Mouse (Mus musculus) embryonic facial prominence, embryonic 13.5 days (tissue): ENCODE data around the gene Nmnat1. TPM values are rescaled to one million over a fixed set of nuclear protein-coding genes. Genes with fewer than 3 reads are reported as not detected.
"Not testable (repeated sequence)": the region's sequence is repeated elsewhere in the genome, so short reads cannot be mapped to it uniquely, and the experiment has no call there.

Experiments used
- ATAC-seq: fragments of 200-750 bp; cut with Nextera tagmentation; 2 replicates; pipeline ENCODE4 v1.8.0; 2017; ENCODE audit warnings: low read depth; ENCODE audit not compliant: insufficient number of reproducible peaks, insufficient read depth, low FRiP score, low TSS enrichment
- H3K27ac ChIP-seq: fragments of 300-500 bp; sonication (generic); 2 replicates; pipeline ENCODE4 v1.5.1; 2015; ENCODE audit warnings: moderate library complexity, mild to moderate bottlenecking, inconsistent platforms
- H3K27me3 ChIP-seq: fragments of 300-500 bp; sonication (generic); 2 replicates; pipeline ENCODE4 v1.6.1; 2015; ENCODE audit warnings: mild to moderate bottlenecking, inconsistent platforms
- H3K36me3 ChIP-seq: fragments of 300-500 bp; sonication (generic); 2 replicates; pipeline ENCODE4 v1.6.1; 2015; ENCODE audit warnings: mild to moderate bottlenecking, inconsistent platforms
- H3K4me1 ChIP-seq: fragments of 300-500 bp; sonication (generic); 2 replicates; pipeline ENCODE4 v1.6.1; 2015; ENCODE audit warnings: inconsistent platforms
- H3K4me2 ChIP-seq: fragments of 300-500 bp; sonication (generic); 2 replicates; pipeline ENCODE4 v1.6.1; 2015; ENCODE audit warnings: moderate library complexity, mild to moderate bottlenecking, inconsistent platforms
- H3K4me3 ChIP-seq: fragments of 300-500 bp; sonication (generic); 2 replicates; pipeline ENCODE4 v1.5.1; 2015; ENCODE audit warnings: mild to moderate bottlenecking, inconsistent platforms
- H3K9ac ChIP-seq: fragments of 300-500 bp; sonication (generic); 2 replicates; pipeline ENCODE4 v1.6.1; 2015; ENCODE audit warnings: mild to moderate bottlenecking, inconsistent platforms
- H3K9me3 ChIP-seq: fragments of 300-500 bp; sonication (generic); 2 replicates; pipeline ENCODE4 v1.6.1; 2016; ENCODE audit warnings: inconsistent platforms
- WGBS: fragments of 180-500 bp; shearing (Covaris S2); methylation state at CpG from one replicate; pipeline ENCODE4 v1.1.7; 2015; ENCODE audit warnings: mixed read lengths; 5-methylcytosine and 5-hydroxymethylcytosine counted together
- polyA plus RNA-seq: library from polyadenylated mRNA; unstranded; fragments of >200 nt; fragmentation: Nextera tagmentation; extraction: Ambion mirVana; gene quantifications from 2 replicates; pipeline ENCODE4 v1.2.1, GENCODE M21; 2015

The Nmnat1 gene
- polyA plus RNA-seq, 1 experiment from 2014 or later: 10.2 TPM

- Histone ChIP-seq H3K27ac (peak overlapping the region; percentile 51; the same call in 1 of the 2 replicates), H3K4me2 (0 out of 2 replicates have a peak overlapping the region, but pooled peaks have one; percentile 9), H3K4me1 (peaks cover 24% of the 10 kb centered on the region), H3K9ac (0 out of 2 replicates have a peak overlapping the region, but pooled peaks have one; percentile 44), H3K36me3 (no peaks in the 10 kb centered on the region), H3K27me3 (no peaks in the 10 kb centered on the region), H3K4me3 (no peak overlapping the region), H3K9me3 (no peaks in the 10 kb centered on the region)
- WGBS: 35% methylated on average over 8 of the region's 8 CpGs
- ATAC-seq: no peak
Measured at GRCm38 (mm10) chr4:149440576-149440975, 44.4 kb downstream of the Nmnat1 start.

- ATAC-seq, H3K4me2 ChIP-seq, H3K4me3 ChIP-seq, H3K27ac ChIP-seq, H3K27me3 ChIP-seq, H3K9me3 ChIP-seq, H3K4me1 ChIP-seq, H3K9ac ChIP-seq, H3K36me3 ChIP-seq: not testable (repeated sequence)
- WGBS: 69% methylated on average over 1 of the region's 1 CpGs
Measured at GRCm38 (mm10) chr4:149431887-149432286, 53.1 kb downstream of the Nmnat1 start.

GRCm38 (mm10) chr4:149429592-149429991 lies 55.4 kb downstream of the Nmnat1 start:
- ATAC-seq: no peak
- Histone ChIP-seq H3K9ac (no peak overlapping the region), H3K9me3 (no peaks in the 10 kb centered on the region), H3K4me1 (peaks cover 3% of the 10 kb centered on the region; the same call in 1 of the 2 replicates), H3K4me2 (no peak overlapping the region), H3K27me3 (no peaks in the 10 kb centered on the region), H3K4me3 (no peak overlapping the region), H3K36me3 (no peaks in the 10 kb centered on the region), H3K27ac (no peak overlapping the region)
- 84% methylated on average over 5 of the region's 5 CpGs for WGBS

- Histone ChIP-seq H3K4me1 (peaks cover 14% of the 10 kb centered on the region), H3K4me2 (peak within 1 kb of the TSS; percentile 81), H3K9ac (peak within 1 kb of the TSS; percentile 95), H3K36me3 (0 out of 2 replicates have a peak, but pooled peaks cover 4% of the 10 kb centered on the region), H3K27me3 (no peaks in the 10 kb centered on the region), H3K9me3 (no peaks in the 10 kb centered on the region), H3K27ac (peak within 1 kb of the TSS; percentile 99), H3K4me3 (peak within 1 kb of the TSS; percentile 94)
- ATAC-seq: peak; percentile 90
- under 1% methylated on average over 45 of the region's 50 CpGs for WGBS
Measured at GRCm38 (mm10) chr4:149426325-149427199, 58.4 kb downstream of the Nmnat1 start, which contains the start of gene Ube4b. Gene Ube4b (minus strand): TSS chr4:149426749.

- no peaks in the 10 kb centered on the region for H3K27me3 ChIP-seq
- peak overlapping the region; percentile 94 for H3K4me3 ChIP-seq
- peak; percentile 66 for ATAC-seq
- H3K4me1 ChIP-seq: peaks cover 18% of the 10 kb centered on the region
- H3K9me3 ChIP-seq: no peaks in the 10 kb centered on the region
- peak overlapping the region; percentile 99 for H3K27ac ChIP-seq
- under 1% methylated on average over 35 of the region's 35 CpGs for WGBS
- peak overlapping the region; percentile 95 for H3K9ac ChIP-seq
- H3K4me2 ChIP-seq: peak overlapping the region; percentile 81
- 0 out of 2 replicates have a peak, but pooled peaks cover 4% of the 10 kb centered on the region for H3K36me3 ChIP-seq
Measured at GRCm38 (mm10) chr4:149425801-149426292, 59.2 kb downstream of the Nmnat1 start.

GRCm38 (mm10) chr4:149424755-149425154 lies 60.2 kb downstream of the Nmnat1 start:
- H3K4me2 ChIP-seq: peak overlapping the region; percentile 81
- under 1% methylated on average over 9 of the region's 9 CpGs for WGBS
- ATAC-seq: no peak
- peaks cover 18% of the 10 kb centered on the region for H3K4me1 ChIP-seq
- H3K9ac ChIP-seq: peak overlapping the region; percentile 62
- H3K9me3 ChIP-seq: no peaks in the 10 kb centered on the region
- H3K4me3 ChIP-seq: peak overlapping the region; percentile 94
- 0 out of 2 replicates have a peak, but pooled peaks cover 4% of the 10 kb centered on the region for H3K36me3 ChIP-seq
- H3K27ac ChIP-seq: 0 out of 2 replicates have a peak overlapping the region, but pooled peaks have one; percentile 51
- H3K27me3 ChIP-seq: no peaks in the 10 kb centered on the region

GRCm38 (mm10) chr4:149417854-149418365 lies 67.1 kb downstream of the Nmnat1 start:
- Histone ChIP-seq H3K9me3 (no peaks in the 10 kb centered on the region), H3K27ac (peak overlapping the region; percentile 33; the same call in 1 of the 2 replicates), H3K4me1 (peaks cover 50% of the 10 kb centered on the region), H3K27me3 (no peaks in the 10 kb centered on the region), H3K4me3 (no peak overlapping the region), H3K9ac (no peak overlapping the region), H3K36me3 (0 out of 2 replicates have a peak, but pooled peaks cover 10% of the 10 kb centered on the region), H3K4me2 (no peak overlapping the region)
- ATAC-seq: no peak
- WGBS: 50% methylated on average over 5 of the region's 5 CpGs

Other genes starting within 250 kb of the Nmnat1 start
- 42.8 and 53.9 TPM in 2 replicates for gene Kif1b, start 177.5 kb downstream of the Nmnat1 start, polyA plus RNA-seq
- gene Ube4b, start 58.5 kb downstream of the Nmnat1 start, polyA plus RNA-seq: 48.7 and 49.4 TPM in 2 replicates
- 0.52 TPM in 1 of 2 replicates, not detected in the other for gene Rbp7, start 30.2 kb downstream of the Nmnat1 start, polyA plus RNA-seq
- gene Tmem274, start 7.8 kb downstream of the Nmnat1 start, polyA plus RNA-seq: 0.37 TPM in 1 of 2 replicates, not detected in the other
- gene Lzic, start within 50 bp of the Nmnat1 start, polyA plus RNA-seq: 56.5 TPM in 2 replicates
- 65.4 and 65.6 TPM in 2 replicates for gene Ctnnbip1, start 33.0 kb upstream of the Nmnat1 start, polyA plus RNA-seq
- gene Clstn1, start 101.3 kb upstream of the Nmnat1 start, polyA plus RNA-seq: 21.5 and 51.2 TPM in 2 replicates
- gene Pik3cd, start 217.4 kb upstream of the Nmnat1 start, polyA plus RNA-seq: 4.4 and 4.9 TPM in 2 replicates